Mouse (Mus musculus) lung, embryonic 16.5 days (tissue): ENCODE measurements at regions not wholly inside any gene's neighbourhood (a gene's known extent, or its start where the extent isn't known, plus 50 kb on each side); places are given as distances from the start of the nearest gene placed in this dataset.
"Not testable (repeated sequence)": the region's sequence is repeated elsewhere in the genome, so short reads cannot be mapped to it uniquely, and the experiment has no call there.

ENCODE experiments used
- ATAC-seq: fragments of 200-750 bp; cut with Nextera tagmentation; 2 replicates; pipeline ENCODE4 v1.8.0; 2017; ENCODE audit warnings: low read depth, mild to moderate bottlenecking, moderate library complexity
- H3K27ac ChIP-seq: fragments of 300-500 bp; sonication (generic); 2 replicates; pipeline ENCODE4 v1.5.1; 2014; ENCODE audit warnings: mild to moderate bottlenecking, control low read depth, low read length
- H3K27me3 ChIP-seq: fragments of 300-500 bp; sonication (generic); 2 replicates; pipeline ENCODE4 v1.6.1; 2014; ENCODE audit warnings: low read depth, low read length, mixed read lengths; ENCODE audit not compliant: control insufficient read depth, insufficient read depth
- H3K36me3 ChIP-seq: fragments of 300-500 bp; sonication (generic); 2 replicates; pipeline ENCODE4 v1.6.1; 2014; ENCODE audit warnings: low read length; ENCODE audit not compliant: control insufficient read depth, insufficient read depth
- H3K4me1 ChIP-seq: fragments of 300-500 bp; sonication (generic); replicated peaks from 2 replicates; pipeline ENCODE4 v1.6.1; 2014; ENCODE audit warnings: low read length, mixed read lengths; ENCODE audit not compliant: control insufficient read depth, insufficient read depth
- H3K4me2 ChIP-seq: fragments of 300-500 bp; sonication (generic); 2 replicates; pipeline ENCODE4 v1.6.1; 2014; ENCODE audit warnings: low read depth, low read length, control low read depth
- H3K4me3 ChIP-seq: fragments of 300-500 bp; sonication (generic); 2 replicates; pipeline ENCODE4 v1.5.1; 2014; ENCODE audit warnings: mild to moderate bottlenecking, low read length, control low read depth
- H3K9ac ChIP-seq: fragments of 300-500 bp; sonication (generic); 2 replicates; pipeline ENCODE4 v1.6.1; 2014; ENCODE audit warnings: low read length, control low read depth
- H3K9me3 ChIP-seq: fragments of 300-500 bp; sonication (generic); 2 replicates; pipeline ENCODE4 v1.6.1; 2016; ENCODE audit warnings: low read length; ENCODE audit not compliant: control insufficient read depth
- WGBS: fragments of 180-500 bp; shearing (Covaris S2); extraction: QIAGEN DNeasy Blood & Tissue Kit; methylation state at CpG from one replicate; pipeline ENCODE4 v1.1.7; 2014; 5-methylcytosine and 5-hydroxymethylcytosine counted together

GRCm38 (mm10) chr15:42111811-42112210 lies 1977.6 kb downstream of the 9330182O14Rik start:
- Histone ChIP-seq H3K9me3 (no peaks in the 10 kb centered on the region), H3K36me3 (no peaks in the 10 kb centered on the region), H3K4me3 (no peak overlapping the region), H3K9ac (no peak overlapping the region), H3K27me3 (no peaks in the 10 kb centered on the region), H3K4me1 (no peaks in the 10 kb centered on the region), H3K4me2 (no peak overlapping the region), H3K27ac (no peak overlapping the region)
- ATAC-seq = no peak
- 55% methylated on average over 5 of the region's 5 CpGs for WGBS

GRCm38 (mm10) chr15:42127471-42127870 lies 1993.3 kb downstream of the 9330182O14Rik start:
- H3K4me3 ChIP-seq = no peak overlapping the region
- no peak overlapping the region for H3K27ac ChIP-seq
- H3K36me3 ChIP-seq = no peaks in the 10 kb centered on the region
- 79% methylated on average over 1 of the region's 1 CpGs for WGBS
- H3K27me3 ChIP-seq = no peaks in the 10 kb centered on the region
- ATAC-seq = no peak
- no peak overlapping the region for H3K4me2 ChIP-seq
- no peaks in the 10 kb centered on the region for H3K9me3 ChIP-seq
- H3K9ac ChIP-seq = no peak overlapping the region
- H3K4me1 ChIP-seq = no peaks in the 10 kb centered on the region

- Histone ChIP-seq H3K27ac (no peak overlapping the region), H3K36me3 (no peaks in the 10 kb centered on the region), H3K4me2 (no peak overlapping the region), H3K9ac (no peak overlapping the region), H3K9me3 (no peaks in the 10 kb centered on the region), H3K27me3 (no peaks in the 10 kb centered on the region), H3K4me1 (no peaks in the 10 kb centered on the region), H3K4me3 (no peak overlapping the region)
- ATAC-seq = no peak
- 61% methylated on average over 3 of the region's 3 CpGs for WGBS
Observed at GRCm38 (mm10) chr15:42128976-42129375, 1994.8 kb downstream of the 9330182O14Rik start.

DNA sequence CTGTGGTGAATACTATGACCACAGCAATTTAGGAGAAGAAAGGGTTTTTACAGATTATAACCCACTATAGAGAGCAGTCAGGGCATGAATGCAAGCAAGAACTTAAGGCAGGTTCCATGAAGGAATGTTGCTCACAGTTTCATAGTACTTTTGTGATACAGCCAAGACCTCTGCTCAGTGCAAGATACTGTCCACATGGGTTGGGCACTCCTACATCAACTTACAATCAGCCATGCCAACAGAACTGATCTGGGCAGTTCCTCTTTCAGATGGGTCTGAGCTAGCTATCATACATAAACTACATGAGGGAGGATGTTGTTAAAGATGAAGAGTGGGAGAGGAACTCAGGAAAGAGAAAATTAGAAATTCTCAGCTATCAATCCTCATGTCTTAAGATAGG lies 2032.4 kb downstream of the 9330182O14Rik start:
- Histone ChIP-seq H3K27me3 (no peaks in the 10 kb centered on the region), H3K4me3 (no peak overlapping the region), H3K36me3 (no peaks in the 10 kb centered on the region), H3K9me3 (no peaks in the 10 kb centered on the region), H3K4me1 (no peaks in the 10 kb centered on the region), H3K27ac (no peak overlapping the region), H3K9ac (no peak overlapping the region), H3K4me2 (no peak overlapping the region)
- no peak for ATAC-seq

DNA sequence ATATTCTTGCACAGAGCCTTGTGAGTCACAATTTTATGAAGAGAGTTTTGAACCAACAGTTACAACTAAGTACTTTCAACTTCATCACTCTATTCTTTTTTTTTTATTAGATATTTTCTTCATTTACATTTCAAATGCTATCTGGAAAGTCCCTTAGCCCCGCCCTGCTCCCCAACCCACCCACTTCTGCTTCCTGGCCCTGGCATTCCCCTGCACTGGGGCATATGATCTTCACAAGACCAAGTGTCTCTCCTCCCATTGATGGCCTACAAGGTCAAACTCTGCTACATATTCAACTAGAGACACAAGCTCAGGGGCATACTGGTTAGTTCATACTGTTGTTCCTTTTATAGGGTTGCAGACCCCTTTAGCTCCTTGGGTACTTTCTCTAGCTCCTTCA lies 2043.6 kb downstream of the 9330182O14Rik start:
- not testable (repeated sequence) for H3K4me2 ChIP-seq, H3K9ac ChIP-seq, H3K4me1 ChIP-seq, H3K9me3 ChIP-seq, H3K4me3 ChIP-seq, H3K27me3 ChIP-seq, H3K36me3 ChIP-seq, ATAC-seq, H3K27ac ChIP-seq
- 81% methylated on average over 1 of the region's 1 CpGs for WGBS

DNA sequence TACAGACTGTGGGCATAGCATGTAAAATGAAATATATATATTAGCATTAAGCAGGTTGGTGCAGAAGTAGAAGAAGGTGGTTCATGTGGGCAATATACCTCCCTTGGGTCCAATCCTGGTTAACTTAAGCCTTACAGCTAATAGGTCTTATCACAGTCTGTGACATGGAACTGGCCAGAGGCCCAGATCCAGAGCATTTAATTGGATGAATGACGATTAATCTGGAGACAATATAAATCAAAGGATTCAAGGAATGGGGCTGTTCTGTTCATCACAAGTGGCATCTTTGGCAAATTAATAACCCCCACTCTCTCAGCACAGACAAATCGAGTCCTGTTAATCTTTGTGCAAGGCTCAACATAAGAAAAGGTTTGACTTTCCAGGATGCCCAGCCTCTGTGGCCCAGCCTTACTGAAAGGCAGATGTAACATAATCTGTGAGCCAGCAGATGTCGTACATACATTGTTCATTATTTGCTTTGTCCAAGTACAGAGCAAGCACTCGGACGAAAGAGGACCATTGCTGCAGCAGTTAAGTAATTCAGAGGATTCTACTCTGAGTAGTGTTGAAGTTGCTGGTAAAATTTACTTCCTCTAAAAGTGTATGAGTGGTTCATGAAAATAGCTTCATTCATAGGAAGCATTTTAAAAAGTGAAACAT lies 2073.2 kb downstream of the 9330182O14Rik start:
- WGBS = 31% methylated on average over 5 of the region's 5 CpGs
- ATAC-seq = peak; percentile 81; the same call in 1 of the 2 replicates
- Histone ChIP-seq H3K4me1 (no peaks in the 10 kb centered on the region), H3K36me3 (no peaks in the 10 kb centered on the region), H3K4me2 (no peak overlapping the region), H3K9ac (no peak overlapping the region), H3K4me3 (no peak overlapping the region), H3K27me3 (no peaks in the 10 kb centered on the region), H3K27ac (no peak overlapping the region), H3K9me3 (no peaks in the 10 kb centered on the region)

DNA sequence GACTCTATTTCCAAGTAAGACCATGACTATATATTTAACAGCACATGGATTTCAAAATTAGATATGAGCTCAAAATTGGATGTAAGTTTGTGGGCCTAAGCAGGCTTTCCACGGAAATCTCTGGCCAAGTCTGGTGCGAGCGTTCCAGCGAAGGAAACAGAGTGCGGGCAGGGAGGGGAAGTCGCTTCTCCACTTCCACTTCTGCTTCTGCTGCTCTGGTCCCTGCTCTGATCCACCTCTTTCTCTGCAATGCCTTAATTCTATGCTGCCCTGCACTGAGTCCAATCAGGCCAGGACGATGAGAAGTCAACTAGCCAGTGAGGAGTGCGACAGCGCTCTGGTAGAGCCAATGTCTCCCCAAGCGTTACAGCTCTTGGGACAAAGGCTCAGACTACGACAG lies 2085.3 kb downstream of the 9330182O14Rik start:
- Histone ChIP-seq H3K9ac (no peak overlapping the region), H3K4me3 (no peak overlapping the region), H3K27me3 (no peaks in the 10 kb centered on the region), H3K4me2 (no peak overlapping the region), H3K36me3 (no peaks in the 10 kb centered on the region), H3K9me3 (no peaks in the 10 kb centered on the region), H3K27ac (no peak overlapping the region), H3K4me1 (no peaks in the 10 kb centered on the region)
- ATAC-seq = no peak
- WGBS = 89% methylated on average over 11 of the region's 11 CpGs

DNA sequence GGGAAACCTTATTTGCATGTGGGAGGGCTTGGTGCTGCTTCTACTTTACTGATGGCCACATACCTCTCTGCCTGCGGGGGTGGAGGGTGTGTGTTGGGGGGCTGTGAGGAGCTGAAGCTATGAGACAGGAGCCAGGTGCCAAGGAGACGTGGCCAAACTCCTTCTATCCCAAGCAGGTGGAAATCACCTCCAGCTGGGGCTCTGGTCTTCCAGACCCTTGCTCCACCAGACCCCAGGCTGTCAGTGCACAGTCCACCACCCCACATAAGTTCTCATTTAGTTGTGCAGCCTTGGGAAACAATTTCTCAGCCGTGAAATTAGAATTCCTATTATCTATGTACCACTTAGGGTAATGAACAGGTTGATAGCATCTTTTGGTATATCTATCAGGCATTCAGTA lies 2085.8 kb downstream of the 9330182O14Rik start:
- no peaks in the 10 kb centered on the region for H3K4me1 ChIP-seq
- WGBS = 69% methylated on average over 3 of the region's 3 CpGs
- no peaks in the 10 kb centered on the region for H3K36me3 ChIP-seq
- no peak overlapping the region for H3K4me2 ChIP-seq
- H3K9me3 ChIP-seq = no peaks in the 10 kb centered on the region
- no peak overlapping the region for H3K4me3 ChIP-seq
- H3K27ac ChIP-seq = no peak overlapping the region
- no peak overlapping the region for H3K9ac ChIP-seq
- ATAC-seq = no peak
- no peaks in the 10 kb centered on the region for H3K27me3 ChIP-seq

- ATAC-seq = no peak
- Histone ChIP-seq H3K4me2 (no peak overlapping the region), H3K4me1 (no peaks in the 10 kb centered on the region), H3K27me3 (no peaks in the 10 kb centered on the region), H3K9ac (no peak overlapping the region), H3K4me3 (no peak overlapping the region), H3K9me3 (no peaks in the 10 kb centered on the region), H3K27ac (no peak overlapping the region), H3K36me3 (no peaks in the 10 kb centered on the region)
- 23% methylated on average over 1 of the region's 1 CpGs for WGBS
Observed at GRCm38 (mm10) chr15:42225006-42225405, 2090.8 kb downstream of the 9330182O14Rik start.

GRCm38 (mm10) chr15:42231692-42232091 lies 2097.5 kb downstream of the 9330182O14Rik start:
- no peak overlapping the region for H3K27ac ChIP-seq
- 0 out of 2 replicates have a peak, but pooled peaks cover 6% of the 10 kb centered on the region for H3K9me3 ChIP-seq
- no peak overlapping the region for H3K4me3 ChIP-seq
- H3K27me3 ChIP-seq = no peaks in the 10 kb centered on the region
- no peak overlapping the region for H3K9ac ChIP-seq
- H3K36me3 ChIP-seq = no peaks in the 10 kb centered on the region
- H3K4me2 ChIP-seq = no peak overlapping the region
- H3K4me1 ChIP-seq = no peaks in the 10 kb centered on the region
- 59% methylated on average over 3 of the region's 3 CpGs for WGBS
- ATAC-seq = no peak
